Mouse (Mus musculus): Measurements from ENCODE around the gene Snx29.

Snx29 gene

GRCm38 (mm10) chr16:11454871-11455270, 132.2 kb downstream of the Snx29 start:
- TF ChIP-seq GATA4 (IDR thresholded peaks at IDR 0.05; ENCODE audit: insufficient replicate concordance, low read length): no peak

GRCm38 (mm10) chr16:11455545-11456140, 132.9 kb downstream of the Snx29 start:
- TF ChIP-seq GATA4 (IDR thresholded peaks at IDR 0.05; ENCODE audit: insufficient replicate concordance, low read length): no peak

- TF ChIP-seq GATA4 (IDR thresholded peaks at IDR 0.05; ENCODE audit: insufficient replicate concordance, low read length): no peak
Measured at GRCm38 (mm10) chr16:11456141-11456645, 133.5 kb downstream of the Snx29 start.

GRCm38 (mm10) chr16:11457136-11457535, 134.4 kb downstream of the Snx29 start:
- no peak for TF ChIP-seq GATA4 (IDR thresholded peaks at IDR 0.05; ENCODE audit: insufficient replicate concordance, low read length)

- no peak for TF ChIP-seq GATA4 (IDR thresholded peaks at IDR 0.05; ENCODE audit: insufficient replicate concordance, low read length)
Measured at GRCm38 (mm10) chr16:11457609-11458350, 135.1 kb downstream of the Snx29 start.

GRCm38 (mm10) chr16:11460210-11460609, 137.5 kb downstream of the Snx29 start:
- no peak for TF ChIP-seq GATA4 (IDR thresholded peaks at IDR 0.05; ENCODE audit: insufficient replicate concordance, low read length)

GRCm38 (mm10) chr16:11461612-11462011, 138.9 kb downstream of the Snx29 start:
- no peak for TF ChIP-seq GATA4 (IDR thresholded peaks at IDR 0.05; ENCODE audit: insufficient replicate concordance, low read length)

GRCm38 (mm10) chr16:11468533-11469179, 145.9 kb downstream of the Snx29 start:
- TF ChIP-seq GATA4 (IDR thresholded peaks at IDR 0.05; ENCODE audit: insufficient replicate concordance, low read length): no peak

- no peak for TF ChIP-seq GATA4 (IDR thresholded peaks at IDR 0.05; ENCODE audit: insufficient replicate concordance, low read length)
Measured at GRCm38 (mm10) chr16:11469491-11469890, 146.8 kb downstream of the Snx29 start.

- TF ChIP-seq GATA4 (IDR thresholded peaks at IDR 0.05; ENCODE audit: insufficient replicate concordance, low read length): no peak
Measured at GRCm38 (mm10) chr16:11471246-11471645, 148.5 kb downstream of the Snx29 start.

GRCm38 (mm10) chr16:11472852-11473251, 150.1 kb downstream of the Snx29 start:
- TF ChIP-seq GATA4 (IDR thresholded peaks at IDR 0.05; ENCODE audit: insufficient replicate concordance, low read length): no peak

- no peak for TF ChIP-seq GATA4 (IDR thresholded peaks at IDR 0.05; ENCODE audit: insufficient replicate concordance, low read length)
Measured at GRCm38 (mm10) chr16:11473474-11473873, 150.8 kb downstream of the Snx29 start.

- no peak for TF ChIP-seq GATA4 (IDR thresholded peaks at IDR 0.05; ENCODE audit: insufficient replicate concordance, low read length)
Measured at GRCm38 (mm10) chr16:11473893-11474505, 151.3 kb downstream of the Snx29 start.

GRCm38 (mm10) chr16:11475137-11475943, 152.6 kb downstream of the Snx29 start:
- TF ChIP-seq GATA4 (IDR thresholded peaks at IDR 0.05; ENCODE audit: insufficient replicate concordance, low read length): no peak

- no peak for TF ChIP-seq GATA4 (IDR thresholded peaks at IDR 0.05; ENCODE audit: insufficient replicate concordance, low read length)
Measured at GRCm38 (mm10) chr16:11476314-11476713, 153.6 kb downstream of the Snx29 start.
